Mouse (Mus musculus): ENCODE data around the gene Tmem82. TPM values are rescaled to one million over a fixed set of nuclear protein-coding genes. Genes with fewer than 3 reads are reported as not detected.

The Tmem82 gene
- polyA plus RNA-seq, 1 experiment = 29.0 TPM

DNA sequence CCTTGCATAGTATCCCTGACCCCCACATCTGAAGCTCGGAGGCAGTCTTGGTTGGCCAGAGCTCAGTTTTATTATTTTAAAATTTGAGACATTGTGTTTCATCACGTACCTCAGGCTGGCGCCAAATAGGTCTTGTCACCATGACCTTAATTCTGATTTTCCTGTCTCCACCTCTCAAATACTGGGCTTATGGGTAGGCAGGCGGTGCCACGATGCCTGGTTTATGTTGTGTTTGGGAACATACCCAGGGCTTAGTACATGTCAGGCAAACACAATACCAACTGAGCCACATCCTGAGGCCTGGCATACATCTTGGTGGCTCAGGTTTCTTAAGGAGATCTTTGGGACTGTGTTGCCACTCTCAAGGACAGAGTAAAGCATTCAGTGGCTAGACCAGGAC lies 4.1 kb upstream of the Tmem82 start:
- peaks cover 13% of the 10 kb centered on the region for H3K4me1 ChIP-seq (ENCODE audit: control insufficient read depth, insufficient read depth, low read length)
- 62% methylated on average over 5 of the region's 5 CpGs for whole genome bisulfite sequencing
- peak overlapping the region; percentile 82 for H3K27ac ChIP-seq (ENCODE audit: insufficient read depth, low read depth, low read length)
- TF ChIP-seq POLR2A (IDR thresholded peaks at IDR 0.05; ENCODE audit: low read depth, low read length) (no peak), CTCF (conservative IDR thresholded peaks at IDR 0.05; ENCODE audit: insufficient read depth, insufficient read length, low read depth, low read length) (no peak)
- H3K36me3 ChIP-seq (ENCODE audit: control insufficient read depth, insufficient read depth, low read length) = no peaks in the 10 kb centered on the region; the same call in 1 of the 2 replicates
- peak overlapping the region; percentile 59 for H3K4me3 ChIP-seq (ENCODE audit: insufficient read depth, low read depth, low read length)
- DNase-seq = no peak
- no peaks in the 10 kb centered on the region for H3K27me3 ChIP-seq (replicated peaks; ENCODE audit: control insufficient read depth, insufficient read depth, low read length)

DNA sequence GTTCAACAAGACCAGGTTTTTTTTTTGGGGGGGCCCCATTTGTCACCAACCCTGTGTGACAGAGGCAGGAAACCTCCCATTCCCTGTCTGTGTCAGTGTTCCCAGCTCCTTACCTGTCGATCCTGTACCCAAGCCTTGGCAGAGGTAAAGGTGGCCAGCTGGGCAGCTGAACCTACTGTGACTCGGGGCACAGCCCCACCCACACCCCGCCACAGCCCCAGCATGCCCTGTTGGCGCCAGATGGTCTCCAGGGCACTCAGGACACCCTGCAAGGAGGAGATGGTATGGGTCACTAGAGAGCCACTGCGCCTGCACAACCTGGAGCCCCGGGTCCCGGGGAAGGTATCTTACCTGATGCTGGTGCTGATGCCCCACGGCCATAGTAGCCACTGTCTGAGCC lies 3.7 kb upstream of the Tmem82 start:
- no peak for DNase-seq
- TF ChIP-seq POLR2A (IDR thresholded peaks at IDR 0.05; ENCODE audit: low read depth, low read length) = no peak
- no peak for TF ChIP-seq CTCF (conservative IDR thresholded peaks at IDR 0.05; ENCODE audit: insufficient read depth, insufficient read length, low read depth, low read length)
- H3K27me3 ChIP-seq (replicated peaks; ENCODE audit: control insufficient read depth, insufficient read depth, low read length) = no peaks in the 10 kb centered on the region
- H3K4me3 ChIP-seq (ENCODE audit: insufficient read depth, low read depth, low read length) = no peak overlapping the region
- WGBS = 61% methylated on average over 8 of the region's 8 CpGs
- H3K27ac ChIP-seq (ENCODE audit: insufficient read depth, low read depth, low read length) = no peak overlapping the region
- no peaks in the 10 kb centered on the region; the same call in 1 of the 2 replicates for H3K36me3 ChIP-seq (ENCODE audit: control insufficient read depth, insufficient read depth, low read length)
- H3K4me1 ChIP-seq (ENCODE audit: control insufficient read depth, insufficient read depth, low read length) = peaks cover 13% of the 10 kb centered on the region

DNA sequence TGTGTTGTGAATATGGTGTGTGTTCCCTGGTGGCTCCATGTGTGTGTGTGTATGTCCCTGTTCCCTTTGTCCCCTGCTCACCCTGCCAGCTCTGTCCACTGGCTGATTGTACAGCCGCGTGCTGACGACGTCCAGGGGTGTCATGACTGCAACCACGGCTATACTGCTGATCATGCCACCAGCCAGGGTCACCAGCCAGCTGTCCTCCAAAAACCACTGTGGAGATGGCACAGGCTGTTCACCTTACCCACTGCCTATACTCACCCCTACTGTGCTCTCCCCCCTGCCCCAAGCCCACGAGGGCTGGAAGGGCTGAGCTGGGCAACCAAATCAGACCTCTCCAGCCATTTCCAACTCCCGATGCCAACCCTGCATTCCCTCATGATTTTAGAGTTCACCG lies 2.9 kb upstream of the Tmem82 start:
- Histone ChIP-seq H3K27me3 (replicated peaks; ENCODE audit: control insufficient read depth, insufficient read depth, low read length) (no peaks in the 10 kb centered on the region), H3K4me3 (ENCODE audit: insufficient read depth, low read depth, low read length) (no peak overlapping the region), H3K4me1 (ENCODE audit: control insufficient read depth, insufficient read depth, low read length) (peaks cover 13% of the 10 kb centered on the region), H3K27ac (ENCODE audit: insufficient read depth, low read depth, low read length) (no peak overlapping the region), H3K36me3 (ENCODE audit: control insufficient read depth, insufficient read depth, low read length) (no peaks in the 10 kb centered on the region; the same call in 1 of the 2 replicates)
- TF ChIP-seq CTCF (conservative IDR thresholded peaks at IDR 0.05; ENCODE audit: insufficient read depth, insufficient read length, low read depth, low read length) (no peak), POLR2A (IDR thresholded peaks at IDR 0.05; ENCODE audit: low read depth, low read length) (no peak)
- 82% methylated on average over 8 of the region's 8 CpGs for whole genome bisulfite sequencing
- DNase-seq = no peak

- no peak for DNase-seq
- H3K27me3 ChIP-seq (replicated peaks; ENCODE audit: control insufficient read depth, insufficient read depth, low read length) = no peaks in the 10 kb centered on the region
- no peak overlapping the region for H3K27ac ChIP-seq (ENCODE audit: insufficient read depth, low read depth, low read length)
- H3K4me1 ChIP-seq (ENCODE audit: control insufficient read depth, insufficient read depth, low read length) = peaks cover 11% of the 10 kb centered on the region
- H3K4me3 ChIP-seq (ENCODE audit: insufficient read depth, low read depth, low read length) = no peak overlapping the region
- H3K36me3 ChIP-seq (ENCODE audit: control insufficient read depth, insufficient read depth, low read length) = no peaks in the 10 kb centered on the region
- no peak for TF ChIP-seq CTCF (conservative IDR thresholded peaks at IDR 0.05; ENCODE audit: insufficient read depth, insufficient read length, low read depth, low read length)
- TF ChIP-seq POLR2A (IDR thresholded peaks at IDR 0.05; ENCODE audit: low read depth, low read length) = no peak
- WGBS = 83% methylated on average over 9 of the region's 9 CpGs
Measured at GRCm38 (mm10) chr4:141619299-141619883, 958 bp upstream of the Tmem82 start.

GRCm38 (mm10) chr4:141617863-141618564 lies 419 bp downstream of the Tmem82 start:
- peak overlapping the region; percentile 54 for H3K27ac ChIP-seq (ENCODE audit: insufficient read depth, low read depth, low read length)

GRCm38 (mm10) chr4:141617299-141617698 lies 1.1 kb downstream of the Tmem82 start:
- H3K27me3 ChIP-seq (replicated peaks; ENCODE audit: control insufficient read depth, insufficient read depth, low read length) = no peaks in the 10 kb centered on the region
- TF ChIP-seq CTCF (conservative IDR thresholded peaks at IDR 0.05; ENCODE audit: insufficient read depth, insufficient read length, low read depth, low read length) = peak; percentile 57
- no peak for TF ChIP-seq POLR2A (IDR thresholded peaks at IDR 0.05; ENCODE audit: low read depth, low read length)
- H3K4me1 ChIP-seq (ENCODE audit: control insufficient read depth, insufficient read depth, low read length) = peaks cover 3% of the 10 kb centered on the region; the same call in 1 of the 2 replicates
- peak overlapping the region; percentile 54; the same call in 1 of the 2 replicates for H3K27ac ChIP-seq (ENCODE audit: insufficient read depth, low read depth, low read length)
- peak; percentile 80 for DNase-seq
- WGBS = 10% methylated on average over 20 of the region's 20 CpGs
- peak overlapping the region; percentile 63 for H3K4me3 ChIP-seq (ENCODE audit: insufficient read depth, low read depth, low read length)
- no peaks in the 10 kb centered on the region for H3K36me3 ChIP-seq (ENCODE audit: control insufficient read depth, insufficient read depth, low read length)

More at GRCm38 (mm10) chr4:141617863-141618564, 419 bp downstream of the Tmem82 start:
- WGBS = 15% methylated on average over 22 of the region's 22 CpGs
- peak overlapping the region; percentile 63 for H3K4me3 ChIP-seq (ENCODE audit: insufficient read depth, low read depth, low read length)
- no peaks in the 10 kb centered on the region for H3K36me3 ChIP-seq (ENCODE audit: control insufficient read depth, insufficient read depth, low read length)
- peak; percentile 47 for TF ChIP-seq POLR2A (IDR thresholded peaks at IDR 0.05; ENCODE audit: low read depth, low read length)
- no peak for TF ChIP-seq CTCF (conservative IDR thresholded peaks at IDR 0.05; ENCODE audit: insufficient read depth, insufficient read length, low read depth, low read length)
- H3K4me1 ChIP-seq (ENCODE audit: control insufficient read depth, insufficient read depth, low read length) = peaks cover 6% of the 10 kb centered on the region
- no peaks in the 10 kb centered on the region for H3K27me3 ChIP-seq (replicated peaks; ENCODE audit: control insufficient read depth, insufficient read depth, low read length)
- peak; percentile 92 for DNase-seq

DNA sequence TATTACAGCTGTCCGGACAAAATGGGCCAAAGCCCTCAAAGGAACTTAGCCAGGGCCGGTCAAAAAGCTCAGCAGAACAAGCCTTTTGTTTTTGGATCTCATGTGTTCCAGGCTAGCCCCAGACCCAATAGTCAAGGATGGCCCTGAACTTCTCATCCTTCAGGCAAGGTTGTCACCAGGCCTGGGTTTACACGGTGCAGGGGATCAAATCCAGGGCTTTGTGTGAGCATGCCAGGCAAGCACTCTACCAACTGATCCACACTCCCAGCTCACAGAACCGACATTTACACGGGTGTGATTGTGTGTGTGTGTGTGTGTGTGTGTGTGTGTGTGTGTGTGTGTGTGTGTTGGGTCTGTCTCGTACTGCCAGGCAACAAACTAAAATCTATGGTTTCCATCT lies 1.6 kb downstream of the Tmem82 start:
- TF ChIP-seq POLR2A (IDR thresholded peaks at IDR 0.05; ENCODE audit: low read depth, low read length) (no peak), CTCF (conservative IDR thresholded peaks at IDR 0.05; ENCODE audit: insufficient read depth, insufficient read length, low read depth, low read length) (no peak)
- Histone ChIP-seq H3K27me3 (replicated peaks; ENCODE audit: control insufficient read depth, insufficient read depth, low read length) (no peaks in the 10 kb centered on the region), H3K4me3 (ENCODE audit: insufficient read depth, low read depth, low read length) (no peak overlapping the region), H3K4me1 (ENCODE audit: control insufficient read depth, insufficient read depth, low read length) (peaks cover 3% of the 10 kb centered on the region; the same call in 1 of the 2 replicates), H3K36me3 (ENCODE audit: control insufficient read depth, insufficient read depth, low read length) (no peaks in the 10 kb centered on the region), H3K27ac (ENCODE audit: insufficient read depth, low read depth, low read length) (no peak overlapping the region)
- no peak for DNase-seq
- 77% methylated on average over 6 of the region's 6 CpGs for WGBS

Measured in kidney, adult 2 months (tissue).